Mouse (Mus musculus) forebrain, embryonic 13.5 days (tissue): ENCODE measurements around the gene Cyba. TPM values are rescaled to one million over a fixed set of nuclear protein-coding genes. Genes with fewer than 3 reads are reported as not detected.
A peak's percentile ranks its signal among the peaks of the same experiment; 100 is the strongest.

ENCODE experiments used
- ATAC-seq: fragments of 200-750 bp; cut with Nextera tagmentation; 2 replicates; pipeline ENCODE4 v1.8.0; 2017
- H3K27ac ChIP-seq: fragments of 300-500 bp; sonication (generic); 2 replicates; pipeline ENCODE4 v1.5.1; 2015; ENCODE audit warnings: inconsistent platforms, mild to moderate bottlenecking, moderate library complexity
- H3K27me3 ChIP-seq: fragments of 300-500 bp; sonication (generic); 2 replicates; pipeline ENCODE4 v1.6.1; 2015; ENCODE audit warnings: mild to moderate bottlenecking, inconsistent platforms
- H3K36me3 ChIP-seq: fragments of 300-500 bp; sonication (generic); 2 replicates; pipeline ENCODE4 v1.6.1; 2015; ENCODE audit warnings: mild to moderate bottlenecking, inconsistent platforms; ENCODE audit not compliant: poor library complexity, severe bottlenecking
- H3K4me1 ChIP-seq: fragments of 300-500 bp; sonication (generic); 2 replicates; pipeline ENCODE4 v1.6.1; 2015; ENCODE audit warnings: inconsistent platforms
- H3K4me2 ChIP-seq: fragments of 300-500 bp; sonication (generic); 2 replicates; pipeline ENCODE4 v1.6.1; 2015; ENCODE audit warnings: inconsistent platforms, mild to moderate bottlenecking, moderate library complexity
- H3K4me3 ChIP-seq: fragments of 300-500 bp; sonication (generic); 2 replicates; pipeline ENCODE4 v1.5.1; 2015; ENCODE audit warnings: mild to moderate bottlenecking, inconsistent platforms
- H3K9ac ChIP-seq: fragments of 300-500 bp; sonication (generic); 2 replicates; pipeline ENCODE4 v1.6.1; 2015; ENCODE audit warnings: mild to moderate bottlenecking, inconsistent platforms
- H3K9me3 ChIP-seq: fragments of 300-500 bp; sonication (generic); replicated peaks from 2 replicates; pipeline ENCODE4 v1.6.1; 2016; ENCODE audit warnings: inconsistent platforms
- WGBS: fragments of 180-500 bp; shearing (Covaris S2); methylation state at CpG from one replicate; pipeline ENCODE4 v1.1.7; 2015; 5-methylcytosine and 5-hydroxymethylcytosine counted together
- polyA plus RNA-seq: library from polyadenylated mRNA; unstranded; fragments of >200 nt; fragmentation: Nextera tagmentation; extraction: Ambion mirVana; gene quantifications from 2 replicates; pipeline ENCODE4 v1.2.1, GENCODE M21; 2015

Gene Cyba
- polyA plus RNA-seq, 1 experiment from 2014 or later, result 28.8 TPM

- no peak overlapping the region for H3K4me3 ChIP-seq
- H3K27me3 ChIP-seq, result no peaks in the 10 kb centered on the region; the same call in 1 of the 2 replicates
- H3K4me2 ChIP-seq, result no peak overlapping the region
- no peak overlapping the region for H3K9ac ChIP-seq
- 84% methylated on average over 3 of the region's 3 CpGs for WGBS
- H3K9me3 ChIP-seq, result peaks cover 5% of the 10 kb centered on the region; the same call in 1 of the 2 replicates
- H3K36me3 ChIP-seq, result peaks cover 24% of the 10 kb centered on the region
- ATAC-seq, result no peak
- H3K27ac ChIP-seq, result no peak overlapping the region
- peaks cover 16% of the 10 kb centered on the region for H3K4me1 ChIP-seq
Measured at GRCm38 (mm10) chr8:122430646-122431045, 2.1 kb downstream of the Cyba start.

GRCm38 (mm10) chr8:122430058-122430636, 2.6 kb downstream of the Cyba start:
- ATAC-seq, result no peak
- H3K4me3 ChIP-seq, result no peak overlapping the region
- peaks cover under 1% of the 10 kb centered on the region; the same call in 1 of the 2 replicates for H3K9me3 ChIP-seq
- no peak overlapping the region for H3K27ac ChIP-seq
- H3K4me2 ChIP-seq, result no peak overlapping the region
- H3K4me1 ChIP-seq, result peaks cover 16% of the 10 kb centered on the region
- peaks cover 19% of the 10 kb centered on the region for H3K36me3 ChIP-seq
- 89% methylated on average over 10 of the region's 10 CpGs for WGBS
- H3K9ac ChIP-seq, result no peak overlapping the region; the same call in 1 of the 2 replicates
- no peaks in the 10 kb centered on the region; the same call in 1 of the 2 replicates for H3K27me3 ChIP-seq

DNA sequence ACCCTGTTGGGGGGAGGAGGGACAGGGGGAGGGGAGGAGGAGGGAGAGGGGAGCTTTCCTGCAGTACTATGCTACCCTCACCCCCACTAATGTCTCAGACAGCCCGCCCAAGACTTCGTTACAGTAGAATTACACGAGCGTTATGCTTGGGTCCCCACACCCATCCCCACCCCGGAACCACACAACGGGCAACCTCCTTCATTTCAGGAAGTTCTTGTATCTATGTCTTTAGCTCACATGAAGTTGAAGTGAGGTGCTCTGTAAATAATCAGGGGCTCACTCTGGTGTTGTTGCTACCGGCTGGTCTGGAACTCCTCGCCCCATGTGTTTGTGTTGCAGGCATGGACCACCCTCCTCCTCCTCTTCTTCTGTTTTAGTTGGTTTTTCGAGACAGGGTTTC, 4.6 kb downstream of the Cyba start:
- H3K36me3 ChIP-seq, result no peaks in the 10 kb centered on the region
- no peaks in the 10 kb centered on the region for H3K9me3 ChIP-seq
- H3K4me2 ChIP-seq, result no peak overlapping the region
- no peak overlapping the region for H3K4me3 ChIP-seq
- 91% methylated on average over 9 of the region's 9 CpGs for WGBS
- H3K9ac ChIP-seq, result no peak overlapping the region
- H3K27me3 ChIP-seq, result no peaks in the 10 kb centered on the region; the same call in 1 of the 2 replicates
- peaks cover 16% of the 10 kb centered on the region for H3K4me1 ChIP-seq
- no peak overlapping the region for H3K27ac ChIP-seq
- no peak for ATAC-seq

GRCm38 (mm10) chr8:122427607-122428006, 5.1 kb downstream of the Cyba start:
- no peak overlapping the region for H3K27ac ChIP-seq
- peaks cover 10% of the 10 kb centered on the region for H3K4me1 ChIP-seq
- H3K4me2 ChIP-seq, result no peak overlapping the region
- no peak overlapping the region for H3K4me3 ChIP-seq
- 91% methylated on average over 7 of the region's 7 CpGs for WGBS
- H3K9ac ChIP-seq, result no peak overlapping the region
- no peaks in the 10 kb centered on the region for H3K36me3 ChIP-seq
- no peaks in the 10 kb centered on the region; the same call in 1 of the 2 replicates for H3K27me3 ChIP-seq
- H3K9me3 ChIP-seq, result no peaks in the 10 kb centered on the region
- ATAC-seq, result no peak

DNA sequence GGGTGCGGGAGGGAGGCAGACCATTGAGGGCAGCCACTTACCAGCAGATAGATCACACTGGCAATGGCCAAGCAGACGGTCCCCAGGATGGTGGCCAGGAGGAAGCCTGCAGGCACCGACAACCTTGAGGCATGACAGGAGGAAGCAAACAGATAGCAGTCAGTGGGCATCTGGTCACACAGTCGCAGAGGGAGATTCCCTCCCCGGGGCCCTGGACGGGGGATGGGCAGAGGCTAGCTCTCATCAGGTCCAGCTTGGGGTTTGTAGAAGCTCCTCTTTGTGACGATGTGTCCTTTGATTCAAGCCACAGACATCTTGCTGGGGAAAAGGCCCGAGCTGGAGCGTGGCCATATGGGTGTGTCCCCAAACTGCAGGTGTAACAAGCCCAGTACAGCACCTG, 6.6 kb downstream of the Cyba start:
- H3K36me3 ChIP-seq, result no peaks in the 10 kb centered on the region
- H3K9me3 ChIP-seq, result no peaks in the 10 kb centered on the region
- H3K4me1 ChIP-seq, result no peaks in the 10 kb centered on the region
- no peaks in the 10 kb centered on the region for H3K27me3 ChIP-seq
- no peak overlapping the region for H3K4me2 ChIP-seq
- H3K27ac ChIP-seq, result no peak overlapping the region
- WGBS, result 87% methylated on average over 9 of the region's 9 CpGs
- H3K9ac ChIP-seq, result no peak overlapping the region
- no peak for ATAC-seq
- no peak overlapping the region for H3K4me3 ChIP-seq

DNA sequence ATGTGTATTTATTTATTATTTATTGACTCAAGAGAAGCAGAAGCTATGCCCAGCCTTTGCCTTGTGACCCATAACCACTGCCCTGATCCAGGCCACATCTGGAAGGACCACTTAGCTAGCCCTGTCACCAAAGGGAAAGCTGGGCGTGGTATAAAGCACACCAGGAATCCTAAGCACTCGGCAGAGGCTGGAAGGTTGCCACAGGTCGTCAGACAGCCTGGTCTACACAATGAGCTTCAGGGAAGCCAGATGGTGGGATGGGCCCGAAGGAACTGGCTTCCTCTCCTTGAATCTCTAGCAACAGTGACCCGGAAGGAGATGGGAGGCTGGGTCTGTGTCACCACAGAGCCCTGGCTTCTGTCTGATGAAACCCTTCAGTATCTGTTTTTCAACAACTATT, 9.1 kb downstream of the Cyba start:
- no peak for ATAC-seq
- no peak overlapping the region for H3K9ac ChIP-seq
- no peak overlapping the region; the same call in 1 of the 2 replicates for H3K27ac ChIP-seq
- peaks cover 10% of the 10 kb centered on the region for H3K36me3 ChIP-seq
- H3K9me3 ChIP-seq, result no peaks in the 10 kb centered on the region
- no peak overlapping the region for H3K4me2 ChIP-seq
- WGBS, result 58% methylated on average over 5 of the region's 5 CpGs
- H3K27me3 ChIP-seq, result no peaks in the 10 kb centered on the region
- no peaks in the 10 kb centered on the region for H3K4me1 ChIP-seq
- no peak overlapping the region for H3K4me3 ChIP-seq

DNA sequence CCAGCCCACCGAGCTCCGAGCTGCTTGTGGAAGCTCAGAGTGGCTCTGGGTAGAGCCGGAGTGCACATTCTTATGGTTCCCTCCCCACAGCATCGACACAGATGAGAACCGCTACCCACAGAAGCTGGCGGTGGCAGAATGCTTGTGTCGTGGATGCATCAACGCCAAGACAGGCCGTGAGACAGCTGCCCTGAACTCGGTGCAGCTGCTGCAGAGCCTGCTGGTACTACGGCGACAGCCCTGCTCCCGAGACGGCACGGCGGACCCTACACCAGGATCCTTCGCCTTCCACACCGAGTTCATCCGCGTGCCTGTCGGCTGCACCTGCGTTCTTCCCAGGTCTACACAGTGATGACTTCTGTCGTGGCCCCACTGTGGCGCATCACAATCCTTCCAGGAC, 9.5 kb downstream of the Cyba start:
- no peak overlapping the region for H3K4me2 ChIP-seq
- ATAC-seq, result no peak
- no peaks in the 10 kb centered on the region for H3K27me3 ChIP-seq
- WGBS, result 90% methylated on average over 24 of the region's 24 CpGs
- H3K4me3 ChIP-seq, result no peak overlapping the region
- no peaks in the 10 kb centered on the region for H3K9me3 ChIP-seq
- no peak overlapping the region for H3K9ac ChIP-seq
- peaks cover 15% of the 10 kb centered on the region for H3K36me3 ChIP-seq
- H3K27ac ChIP-seq, result no peak overlapping the region
- no peaks in the 10 kb centered on the region for H3K4me1 ChIP-seq

- H3K27me3 ChIP-seq, result no peaks in the 10 kb centered on the region
- no peak within 1 kb of the TSS for H3K4me2 ChIP-seq
- no peak within 1 kb of the TSS for H3K4me3 ChIP-seq
- no peak for ATAC-seq
- no peaks in the 10 kb centered on the region for H3K9me3 ChIP-seq
- H3K27ac ChIP-seq, result no peak within 1 kb of the TSS
- 88% methylated on average over 14 of the region's 14 CpGs for WGBS
- peaks cover 30% of the 10 kb centered on the region for H3K36me3 ChIP-seq
- no peaks in the 10 kb centered on the region for H3K4me1 ChIP-seq
- H3K9ac ChIP-seq, result no peak within 1 kb of the TSS
Measured at GRCm38 (mm10) chr8:122421376-122422070, 11.2 kb downstream of the Cyba start, which contains the start of gene Il17c. TSS of gene Il17c (plus strand) at chr8:122422020.

- ATAC-seq, result no peak
- 70% methylated on average over 9 of the region's 9 CpGs for WGBS
- 0 out of 2 replicates have a peak overlapping the region, but pooled peaks have one; percentile 10 for H3K27ac ChIP-seq
- H3K9ac ChIP-seq, result no peak overlapping the region
- no peaks in the 10 kb centered on the region for H3K9me3 ChIP-seq
- no peak overlapping the region for H3K4me2 ChIP-seq
- no peaks in the 10 kb centered on the region for H3K27me3 ChIP-seq
- no peak overlapping the region for H3K4me3 ChIP-seq
- peaks cover 45% of the 10 kb centered on the region for H3K36me3 ChIP-seq
- H3K4me1 ChIP-seq, result no peaks in the 10 kb centered on the region
Measured at GRCm38 (mm10) chr8:122419881-122420555, 12.7 kb downstream of the Cyba start.

GRCm38 (mm10) chr8:122415554-122415953, 17.2 kb downstream of the Cyba start:
- no peak overlapping the region for H3K4me3 ChIP-seq
- peaks cover 90% of the 10 kb centered on the region for H3K36me3 ChIP-seq
- H3K27me3 ChIP-seq, result no peaks in the 10 kb centered on the region
- ATAC-seq, result no peak
- H3K27ac ChIP-seq, result no peak overlapping the region
- H3K4me1 ChIP-seq, result no peaks in the 10 kb centered on the region
- no peak overlapping the region for H3K9ac ChIP-seq
- no peak overlapping the region for H3K4me2 ChIP-seq
- H3K9me3 ChIP-seq, result no peaks in the 10 kb centered on the region
- 90% methylated on average over 6 of the region's 6 CpGs for WGBS

DNA sequence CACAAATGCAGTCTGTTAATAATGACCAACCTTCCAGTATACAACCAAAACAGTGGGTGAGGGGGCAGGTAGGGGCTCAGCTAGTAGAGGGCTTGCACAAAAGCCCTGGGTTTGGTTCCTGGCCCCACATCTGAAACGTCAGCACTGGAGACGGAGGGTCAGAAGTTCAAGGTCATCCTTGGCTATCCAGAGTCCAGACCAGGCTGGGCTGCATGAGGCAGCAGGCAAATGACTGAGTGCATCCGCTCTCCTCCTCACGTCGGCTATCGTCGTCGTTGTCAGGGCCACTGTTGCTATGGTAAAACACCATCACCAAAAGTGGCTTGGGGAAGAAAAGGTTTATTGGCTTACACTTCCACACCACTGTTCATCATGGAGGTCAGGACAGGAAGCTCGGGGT, 18.4 kb downstream of the Cyba start:
- ATAC-seq, result no peak
- Histone ChIP-seq H3K4me2 (no peak overlapping the region), H3K4me1 (no peaks in the 10 kb centered on the region), H3K27ac (no peak overlapping the region), H3K27me3 (no peaks in the 10 kb centered on the region), H3K4me3 (no peak overlapping the region), H3K36me3 (peaks cover 98% of the 10 kb centered on the region), H3K9ac (no peak overlapping the region), H3K9me3 (no peaks in the 10 kb centered on the region)
- 86% methylated on average over 9 of the region's 9 CpGs for WGBS

- no peak overlapping the region for H3K4me3 ChIP-seq
- H3K9me3 ChIP-seq, result no peaks in the 10 kb centered on the region
- ATAC-seq, result no peak
- peaks cover 99% of the 10 kb centered on the region for H3K36me3 ChIP-seq
- H3K4me2 ChIP-seq, result no peak overlapping the region
- H3K27me3 ChIP-seq, result no peaks in the 10 kb centered on the region
- no peaks in the 10 kb centered on the region for H3K4me1 ChIP-seq
- 95% methylated on average over 7 of the region's 7 CpGs for WGBS
- H3K27ac ChIP-seq, result no peak overlapping the region
- no peak overlapping the region for H3K9ac ChIP-seq
Measured at GRCm38 (mm10) chr8:122407678-122408077, 25.1 kb downstream of the Cyba start.
